Mouse (Mus musculus): Measurements from ENCODE around the gene Fam20a. TPM values are rescaled to one million over a fixed set of nuclear protein-coding genes. Genes with fewer than 3 reads are reported as not detected.

Fam20a gene
- polyA plus RNA-seq, 1 experiment from 2014 or later = 0.37 TPM

DNA sequence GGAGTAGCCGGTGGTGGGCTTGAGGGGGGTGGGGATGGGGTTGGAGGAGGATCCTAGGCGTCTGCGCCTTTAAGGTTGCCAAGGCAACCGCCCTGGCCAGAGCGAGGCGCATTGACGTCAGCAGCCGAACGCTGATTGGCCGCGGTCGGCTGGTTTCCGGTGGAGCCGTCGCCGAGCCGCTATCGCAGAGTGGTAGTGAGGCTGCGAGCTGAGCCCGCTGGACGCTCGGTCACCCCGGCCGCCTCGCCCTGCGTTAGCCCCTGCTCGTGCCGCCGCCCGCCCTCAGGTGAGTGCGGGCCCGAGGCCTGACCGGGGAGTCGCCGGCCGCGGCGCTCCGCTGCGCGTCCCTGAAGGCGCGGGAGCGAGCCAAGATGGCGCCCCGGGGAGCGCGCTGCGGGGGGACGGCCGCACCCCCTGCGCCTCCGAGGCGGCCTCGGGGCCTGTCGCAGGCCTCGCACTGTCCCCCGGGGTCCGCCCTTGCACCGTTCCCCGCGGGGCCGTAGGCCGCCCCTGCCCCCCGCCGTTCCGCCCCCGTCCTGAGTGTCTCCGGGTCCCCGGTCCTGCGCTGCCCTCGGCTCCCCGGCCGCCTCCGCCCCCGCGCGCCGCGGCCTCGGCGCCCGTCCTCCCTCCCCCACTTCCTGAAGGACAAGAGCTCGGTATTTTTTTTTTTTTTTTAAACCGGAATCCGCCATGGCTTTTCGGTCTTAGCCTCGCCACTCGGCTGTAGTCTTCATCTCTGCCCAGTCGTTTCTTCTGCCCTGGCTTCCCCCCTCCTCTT is 71.1 kb downstream of the Fam20a start:
- Histone ChIP-seq H3K9ac (ENCODE audit: low read length) (peak overlapping the region; percentile 95), H3K27ac (replicated peaks; ENCODE audit: low read depth, low read length) (peak overlapping the region; percentile 90), H3K4me1 (ENCODE audit: control insufficient read depth, insufficient read depth, low read length) (peaks cover 4% of the 10 kb centered on the region; the same call in 1 of the 2 replicates), H3K9me3 (ENCODE audit: control insufficient read depth, low read length) (no peaks in the 10 kb centered on the region), H3K27me3 (ENCODE audit: control insufficient read depth, insufficient read depth, low read length) (no peaks in the 10 kb centered on the region), H3K4me3 (ENCODE audit: low read depth, low read length) (peak overlapping the region; percentile 95), H3K36me3 (ENCODE audit: control insufficient read depth, insufficient read depth, low read length) (no peaks in the 10 kb centered on the region; the same call in none of the 2 replicates), H3K4me2 (ENCODE audit: low read depth, severe bottlenecking) (peak overlapping the region; percentile 75)
- DNase-seq (ENCODE audit: low spot score) (peak; percentile 93), ATAC-seq (ENCODE audit: insufficient number of reproducible peaks, low FRiP score, low TSS enrichment, low read depth) (peak; percentile 95)
- under 1% methylated on average over 77 of the region's 90 CpGs for WGBS

DNA sequence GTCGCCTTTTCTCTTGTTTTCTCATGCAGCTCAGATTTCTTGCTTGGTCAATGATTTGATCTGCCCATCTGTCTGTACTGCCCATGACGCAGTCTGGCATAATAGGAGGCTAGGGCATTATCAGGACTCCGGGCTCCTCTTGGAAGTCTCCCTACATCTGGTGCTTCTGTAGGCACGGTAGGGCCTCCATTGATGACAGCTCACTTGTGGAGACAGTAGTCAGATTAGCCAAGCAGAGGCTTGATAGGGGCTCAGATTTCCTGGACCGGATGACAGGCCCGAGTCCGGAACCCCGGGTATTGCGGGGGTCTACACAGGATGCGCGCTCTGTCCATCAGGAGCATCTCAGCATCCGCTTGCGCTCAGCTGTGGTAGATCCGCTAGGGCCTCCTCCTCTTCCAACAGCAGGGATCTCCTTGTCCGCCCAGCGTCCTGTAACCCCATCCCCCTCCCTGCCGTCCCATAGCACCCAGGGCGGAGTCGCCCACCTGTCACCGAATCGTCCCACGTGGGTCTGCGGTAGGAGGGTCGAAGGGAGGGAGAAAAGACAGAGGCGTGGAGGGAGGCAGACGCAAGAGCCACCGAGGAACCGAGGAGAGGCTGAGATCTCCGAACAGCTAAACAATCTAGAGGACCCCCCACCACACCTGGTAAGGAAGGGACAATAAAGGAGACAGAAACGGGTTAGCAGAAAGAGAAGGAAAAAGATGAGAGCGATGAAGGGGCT is 71.9 kb downstream of the Fam20a start:
- 2% methylated on average over 31 of the region's 31 CpGs for WGBS

DNA sequence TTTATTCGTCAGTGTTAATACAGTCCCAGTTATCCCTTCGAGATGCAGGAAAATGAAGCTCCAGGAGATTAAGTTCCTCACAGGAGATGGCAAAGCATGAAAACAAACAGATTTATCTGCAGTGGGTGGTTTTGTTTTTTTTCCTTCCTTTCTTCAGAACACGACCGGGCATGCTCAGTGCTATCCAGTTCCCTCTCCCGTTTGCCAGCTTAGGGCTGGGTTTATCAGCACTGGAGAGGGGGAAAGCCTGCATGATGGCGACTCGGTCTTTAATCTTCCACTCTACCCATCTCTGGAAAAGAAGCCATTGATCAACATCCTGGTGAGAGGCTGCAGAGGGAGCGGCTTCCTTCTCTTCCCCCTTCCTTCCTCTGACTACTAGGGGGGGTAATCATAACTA is 72.9 kb downstream of the Fam20a start, which contains the start of gene Prkar1a:
Gene Prkar1a, plus strand, starts transcription at position 200 of the 400 bp plus-strand sequence.
- no peak for DNase-seq (ENCODE audit: low spot score)
- no peak for ATAC-seq (ENCODE audit: insufficient number of reproducible peaks, low FRiP score, low TSS enrichment, low read depth)
- H3K27me3 ChIP-seq (ENCODE audit: control insufficient read depth, insufficient read depth, low read length) = no peaks in the 10 kb centered on the region
- H3K4me1 ChIP-seq (ENCODE audit: control insufficient read depth, insufficient read depth, low read length) = peaks cover 4% of the 10 kb centered on the region; the same call in 1 of the 2 replicates
- no peaks in the 10 kb centered on the region for H3K9me3 ChIP-seq (ENCODE audit: control insufficient read depth, low read length)
- H3K9ac ChIP-seq (ENCODE audit: low read length) = peak within 1 kb of the TSS; percentile 52
- peak within 1 kb of the TSS; percentile 75 for H3K4me2 ChIP-seq (ENCODE audit: low read depth, severe bottlenecking)
- WGBS = 43% methylated on average over 8 of the region's 8 CpGs
- no peak within 1 kb of the TSS for H3K27ac ChIP-seq (replicated peaks; ENCODE audit: low read depth, low read length)
- no peaks in the 10 kb centered on the region; the same call in 1 of the 2 replicates for H3K36me3 ChIP-seq (ENCODE audit: control insufficient read depth, insufficient read depth, low read length)
- peak within 1 kb of the TSS; percentile 95 for H3K4me3 ChIP-seq (ENCODE audit: low read depth, low read length)

More for the DNA sequence above, 71.9 kb downstream of the Fam20a start:
- H3K27me3 ChIP-seq (ENCODE audit: control insufficient read depth, insufficient read depth, low read length) = no peaks in the 10 kb centered on the region
- 0 out of 2 replicates have a peak overlapping the region, but pooled peaks have one; percentile 36 for H3K27ac ChIP-seq (replicated peaks; ENCODE audit: low read depth, low read length)
- peak; percentile 76 for DNase-seq (ENCODE audit: low spot score)
- peak overlapping the region; percentile 95 for H3K4me3 ChIP-seq (ENCODE audit: low read depth, low read length)
- no peaks in the 10 kb centered on the region for H3K9me3 ChIP-seq (ENCODE audit: control insufficient read depth, low read length)
- peak; percentile 79 for ATAC-seq (ENCODE audit: insufficient number of reproducible peaks, low FRiP score, low TSS enrichment, low read depth)
- peak overlapping the region; percentile 75 for H3K4me2 ChIP-seq (ENCODE audit: low read depth, severe bottlenecking)
- H3K9ac ChIP-seq (ENCODE audit: low read length) = peak overlapping the region; percentile 52
- peaks cover 4% of the 10 kb centered on the region; the same call in 1 of the 2 replicates for H3K4me1 ChIP-seq (ENCODE audit: control insufficient read depth, insufficient read depth, low read length)
- no peaks in the 10 kb centered on the region; the same call in none of the 2 replicates for H3K36me3 ChIP-seq (ENCODE audit: control insufficient read depth, insufficient read depth, low read length)

DNA sequence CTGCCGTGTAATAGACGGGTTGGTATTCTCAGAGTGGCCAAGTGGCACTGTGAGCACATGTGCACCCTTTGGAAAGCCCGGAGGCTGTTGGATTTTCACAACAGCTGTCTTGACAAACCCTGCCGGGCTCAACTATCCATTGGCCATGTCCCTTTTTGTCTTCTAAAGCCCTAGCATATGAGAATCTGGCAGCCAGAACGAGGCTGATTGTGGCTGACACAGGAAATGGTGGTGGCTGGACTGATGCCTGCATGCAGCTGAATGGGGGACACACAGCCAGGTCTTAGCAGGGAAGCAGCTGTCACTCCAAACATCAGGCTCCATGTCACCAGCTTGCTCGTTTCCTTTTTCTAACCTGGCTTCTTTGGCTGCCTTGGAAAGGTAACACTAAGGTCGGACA is 73.6 kb downstream of the Fam20a start:
- Histone ChIP-seq H3K4me1 (ENCODE audit: control insufficient read depth, insufficient read depth, low read length) (peaks cover 4% of the 10 kb centered on the region; the same call in 1 of the 2 replicates), H3K9ac (ENCODE audit: low read length) (no peak overlapping the region), H3K36me3 (ENCODE audit: control insufficient read depth, insufficient read depth, low read length) (no peaks in the 10 kb centered on the region; the same call in 1 of the 2 replicates), H3K27ac (replicated peaks; ENCODE audit: low read depth, low read length) (no peak overlapping the region), H3K4me3 (ENCODE audit: low read depth, low read length) (no peak overlapping the region), H3K27me3 (ENCODE audit: control insufficient read depth, insufficient read depth, low read length) (no peaks in the 10 kb centered on the region), H3K4me2 (ENCODE audit: low read depth, severe bottlenecking) (no peak overlapping the region), H3K9me3 (ENCODE audit: control insufficient read depth, low read length) (no peaks in the 10 kb centered on the region)
- 57% methylated on average over 7 of the region's 7 CpGs for WGBS
- DNase-seq (ENCODE audit: low spot score) = no peak
- no peak for ATAC-seq (ENCODE audit: insufficient number of reproducible peaks, low FRiP score, low TSS enrichment, low read depth)

DNA sequence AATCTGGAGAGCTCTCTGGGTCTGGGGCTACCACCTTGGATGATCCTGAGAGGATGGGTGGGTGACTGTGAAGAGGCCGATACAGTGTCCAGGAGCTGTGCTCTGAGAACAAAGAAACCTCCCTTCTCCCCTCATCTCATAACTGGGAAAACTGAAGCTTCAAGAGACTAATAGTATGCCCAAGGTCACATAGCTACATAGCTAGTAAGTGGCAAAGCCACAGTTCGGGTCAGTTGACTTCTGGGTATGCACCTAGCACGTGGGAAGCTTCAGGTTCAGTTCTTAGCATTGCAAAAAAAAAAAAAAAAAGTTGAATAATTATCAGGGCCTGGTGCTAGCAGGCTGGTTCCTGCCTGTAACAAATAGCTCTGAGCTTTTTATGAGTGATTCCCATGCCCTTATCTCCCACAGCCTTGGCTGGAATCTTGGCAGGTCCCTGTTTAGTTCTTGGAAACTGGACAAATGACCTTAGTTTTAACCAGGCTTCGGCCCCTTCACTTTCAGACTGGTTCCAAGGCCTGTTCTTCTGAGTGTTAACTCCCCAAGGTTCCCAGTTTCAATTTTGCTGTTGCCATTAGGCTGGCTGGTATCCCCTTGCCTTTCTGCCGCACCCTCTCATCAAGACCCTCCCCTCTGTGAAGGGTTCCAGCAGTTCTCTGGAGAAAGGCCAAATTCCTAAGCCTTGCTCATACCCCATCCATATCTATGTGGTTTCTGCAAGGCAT is 80.4 kb downstream of the Fam20a start:
- DNase-seq (ENCODE audit: low spot score) = no peak
- no peak overlapping the region for H3K9ac ChIP-seq (ENCODE audit: low read length)
- no peak overlapping the region for H3K4me3 ChIP-seq (ENCODE audit: low read depth, low read length)
- H3K4me1 ChIP-seq (ENCODE audit: control insufficient read depth, insufficient read depth, low read length) = no peaks in the 10 kb centered on the region
- no peak overlapping the region for H3K4me2 ChIP-seq (ENCODE audit: low read depth, severe bottlenecking)
- H3K27me3 ChIP-seq (ENCODE audit: control insufficient read depth, insufficient read depth, low read length) = no peaks in the 10 kb centered on the region
- WGBS = 83% methylated on average over 5 of the region's 5 CpGs
- ATAC-seq (ENCODE audit: insufficient number of reproducible peaks, low FRiP score, low TSS enrichment, low read depth) = no peak
- no peaks in the 10 kb centered on the region for H3K36me3 ChIP-seq (ENCODE audit: control insufficient read depth, insufficient read depth, low read length)
- no peak overlapping the region for H3K27ac ChIP-seq (replicated peaks; ENCODE audit: low read depth, low read length)
- H3K9me3 ChIP-seq (ENCODE audit: control insufficient read depth, low read length) = no peaks in the 10 kb centered on the region

DNA sequence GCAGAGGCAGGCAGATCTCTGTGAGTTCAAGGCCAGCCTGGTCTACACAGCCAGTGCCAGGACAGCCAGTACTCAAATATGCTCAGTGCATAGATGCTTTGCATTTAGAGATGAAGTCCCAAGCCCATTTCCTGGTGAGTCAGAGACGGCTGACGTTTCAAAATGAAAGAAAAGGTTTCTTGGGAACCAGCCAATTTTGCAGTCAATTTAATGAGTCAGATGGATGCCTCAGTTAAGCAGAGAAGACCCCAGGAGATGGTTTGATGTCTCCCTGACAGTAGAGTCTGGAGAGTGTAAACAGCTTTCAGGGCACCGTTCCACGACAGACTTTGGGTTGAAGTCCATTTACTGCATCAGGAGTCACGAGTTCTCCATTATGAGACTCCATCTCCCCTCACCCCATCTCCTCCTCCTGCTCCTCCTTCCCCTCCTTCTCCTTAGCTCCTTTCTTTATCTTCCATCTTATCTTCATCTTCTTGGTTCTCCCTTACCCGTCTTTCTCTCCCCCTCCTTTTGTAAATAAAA is 86.1 kb downstream of the Fam20a start:
- Histone ChIP-seq H3K9me3 (ENCODE audit: control insufficient read depth, low read length) (no peaks in the 10 kb centered on the region), H3K4me1 (ENCODE audit: control insufficient read depth, insufficient read depth, low read length) (no peaks in the 10 kb centered on the region; the same call in 1 of the 2 replicates), H3K27me3 (ENCODE audit: control insufficient read depth, insufficient read depth, low read length) (no peaks in the 10 kb centered on the region), H3K36me3 (ENCODE audit: control insufficient read depth, insufficient read depth, low read length) (no peaks in the 10 kb centered on the region), H3K4me3 (ENCODE audit: low read depth, low read length) (no peak overlapping the region), H3K27ac (replicated peaks; ENCODE audit: low read depth, low read length) (no peak overlapping the region), H3K4me2 (ENCODE audit: low read depth, severe bottlenecking) (no peak overlapping the region), H3K9ac (ENCODE audit: low read length) (no peak overlapping the region)
- ATAC-seq (ENCODE audit: insufficient number of reproducible peaks, low FRiP score, low TSS enrichment, low read depth) (no peak), DNase-seq (ENCODE audit: low spot score) (no peak)
- WGBS = 89% methylated on average over 6 of the region's 6 CpGs

DNA sequence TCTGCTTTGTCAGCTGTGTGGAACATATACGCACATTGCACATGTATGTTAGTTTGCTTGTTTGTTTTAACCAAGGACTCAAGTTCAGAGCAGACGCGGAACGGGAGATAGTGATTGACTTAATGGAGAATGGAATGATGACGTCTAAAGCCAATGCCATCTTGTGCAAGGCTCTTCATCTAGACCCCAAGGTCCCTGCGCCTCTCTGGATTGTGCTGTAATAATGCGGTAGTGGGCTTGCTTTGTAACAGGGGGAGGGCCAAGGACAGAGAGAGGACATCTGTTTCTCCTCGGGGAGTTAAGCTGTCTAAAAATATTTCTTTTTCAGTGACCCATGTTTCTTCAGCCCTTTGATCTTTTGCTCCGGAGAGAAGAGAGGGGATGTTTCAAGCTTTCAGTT is 87.2 kb downstream of the Fam20a start:
- no peak for ATAC-seq (ENCODE audit: insufficient number of reproducible peaks, low FRiP score, low TSS enrichment, low read depth)
- Histone ChIP-seq H3K9ac (ENCODE audit: low read length) (no peak overlapping the region), H3K27ac (replicated peaks; ENCODE audit: low read depth, low read length) (no peak overlapping the region), H3K4me1 (ENCODE audit: control insufficient read depth, insufficient read depth, low read length) (no peaks in the 10 kb centered on the region; the same call in 1 of the 2 replicates), H3K27me3 (ENCODE audit: control insufficient read depth, insufficient read depth, low read length) (no peaks in the 10 kb centered on the region), H3K4me3 (ENCODE audit: low read depth, low read length) (no peak overlapping the region), H3K4me2 (ENCODE audit: low read depth, severe bottlenecking) (no peak overlapping the region), H3K36me3 (ENCODE audit: control insufficient read depth, insufficient read depth, low read length) (no peaks in the 10 kb centered on the region), H3K9me3 (ENCODE audit: control insufficient read depth, low read length) (no peaks in the 10 kb centered on the region)
- 78% methylated on average over 9 of the region's 9 CpGs for WGBS
- DNase-seq (ENCODE audit: low spot score) = no peak

Data from limb, embryonic 11.5 days (tissue).